Mouse (Mus musculus) fat pad, adult 2 months (tissue): ENCODE results near the gene Rrp1.
"Not testable (repeated sequence)": the region's sequence is repeated elsewhere in the genome, so short reads cannot be mapped to it uniquely, and the experiment has no call there.

Source experiments
- DNase-seq: peaks from one replicate; pipeline ENCODE4 v3.0.0-alpha.2; 2011; ENCODE audit warnings: low read depth, low spot score; ENCODE audit errors: extremely low read depth

Rrp1 gene

DNA sequence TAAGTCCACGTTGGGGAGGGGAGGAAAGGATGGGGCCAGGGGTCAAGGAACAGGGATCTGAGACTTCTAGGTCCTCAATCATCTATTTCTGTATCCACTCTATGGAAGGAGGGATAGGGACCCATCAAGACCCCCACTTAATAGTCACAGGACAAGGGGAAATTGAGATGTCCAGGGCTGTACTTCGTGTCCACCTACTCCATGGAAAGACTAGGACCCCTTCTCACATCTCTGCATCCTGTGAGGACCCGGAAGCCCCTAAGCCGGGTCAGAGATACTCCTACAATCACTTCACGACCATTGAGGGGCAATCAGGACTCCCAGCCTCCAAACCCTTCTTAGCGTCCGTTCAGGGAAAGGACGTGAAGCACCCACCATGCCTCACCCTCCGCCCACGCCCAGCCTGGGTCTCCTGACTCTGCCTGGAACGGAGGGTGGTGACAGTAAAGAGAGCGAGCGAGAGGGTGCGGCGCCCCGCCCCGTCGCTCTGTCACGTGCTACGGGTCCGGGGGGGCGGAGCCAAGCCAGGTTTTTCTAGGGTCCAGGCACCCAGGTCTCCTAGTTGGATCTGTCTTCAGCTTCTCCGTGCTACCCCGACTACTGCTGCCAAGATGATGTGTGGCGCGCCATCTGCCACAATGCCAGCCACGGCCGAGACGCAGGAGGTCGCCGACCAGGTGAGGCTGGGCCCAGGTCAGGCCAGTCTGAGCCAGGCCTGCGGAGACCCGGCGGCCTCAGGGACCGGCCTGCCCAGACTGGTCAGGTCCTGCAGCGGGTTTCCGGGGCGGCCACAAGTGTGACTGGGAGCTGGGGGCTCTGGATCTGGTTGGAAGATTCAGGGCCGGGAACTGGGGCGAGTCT lies 12.6 kb upstream of the Rrp1 start, which contains the start of gene Cstb:
Cstb (plus strand) TSS at position 489 of the 861 bp plus-strand sequence.
- DNase-seq: no peak

DNA sequence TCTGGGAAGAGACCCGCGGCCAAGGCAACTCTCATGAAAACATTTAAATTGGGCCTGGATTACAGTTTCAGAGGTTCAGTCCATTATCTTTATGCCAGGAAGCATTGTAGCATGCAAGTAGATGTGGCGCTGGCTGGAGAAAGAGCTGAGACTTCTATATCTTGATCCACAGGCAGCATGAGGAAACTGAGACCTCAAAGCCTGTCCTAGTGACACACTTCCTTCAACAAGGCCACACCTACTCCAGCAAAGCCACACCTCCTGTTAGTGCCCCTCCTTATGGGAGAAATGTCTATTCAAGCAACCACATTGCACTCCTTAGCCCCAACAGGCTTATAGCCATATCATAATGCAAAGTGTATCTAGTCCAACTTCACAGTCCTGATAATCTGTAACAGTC lies 9.8 kb upstream of the Rrp1 start:
- no peak for DNase-seq

DNA sequence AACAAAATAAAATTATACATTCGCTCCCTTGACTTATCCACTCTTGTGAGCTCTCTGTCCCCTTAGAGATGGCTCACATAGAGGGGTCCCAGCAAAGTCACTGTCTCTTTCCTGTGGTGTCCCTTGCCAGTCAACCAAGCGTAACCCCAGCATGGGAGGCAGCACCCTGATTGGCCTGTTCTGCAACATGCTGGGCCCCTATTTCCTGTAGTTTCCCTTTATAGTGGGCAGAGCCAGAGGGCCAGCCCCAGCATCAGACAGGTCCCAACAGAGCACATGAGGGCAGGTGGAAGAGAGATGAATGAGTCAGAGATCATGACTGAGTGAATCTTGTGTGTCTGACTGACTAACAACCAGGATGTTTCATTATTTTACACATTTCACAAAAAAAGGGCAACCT lies 8.1 kb upstream of the Rrp1 start:
- DNase-seq: no peak

DNA sequence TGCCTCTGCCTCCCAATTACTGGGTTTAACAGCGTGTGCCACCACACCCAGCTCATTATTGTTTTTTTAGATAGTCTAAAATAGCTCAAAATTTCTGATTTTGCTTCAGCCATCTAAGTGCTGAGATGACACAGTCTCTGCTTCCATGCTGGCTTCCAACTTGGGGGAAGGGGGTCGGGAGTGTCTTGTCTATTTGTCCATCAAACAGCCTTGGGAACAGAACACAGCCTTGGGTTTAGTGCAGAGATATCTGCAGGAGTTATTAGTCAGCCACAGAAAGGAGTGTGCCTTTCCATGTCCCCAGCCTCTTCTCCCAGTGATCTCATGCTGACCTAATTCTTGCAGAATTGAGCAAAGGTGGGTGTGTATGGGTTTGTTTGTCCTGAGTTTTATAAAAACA lies 5.9 kb upstream of the Rrp1 start:
- DNase-seq: no peak

DNA sequence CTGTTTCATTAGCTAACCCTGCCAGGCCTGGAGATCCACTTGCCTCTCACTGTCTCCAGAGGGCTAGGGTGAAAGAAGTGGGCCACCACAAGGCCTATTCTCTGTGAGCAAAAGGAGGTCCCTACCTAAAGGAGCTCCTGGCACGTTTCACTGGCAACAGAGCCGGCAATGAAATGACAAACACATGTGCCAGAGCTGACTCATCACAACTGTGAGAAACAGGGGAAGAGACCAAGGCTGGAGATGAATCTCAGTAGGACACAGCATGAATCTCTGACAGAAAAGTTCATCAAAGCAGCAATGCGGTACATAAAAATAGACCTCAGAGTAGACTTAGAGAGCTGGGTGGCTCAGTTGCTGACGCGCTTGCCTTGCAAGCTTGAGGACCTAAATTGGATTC lies 5.0 kb upstream of the Rrp1 start:
- no peak for DNase-seq

DNA sequence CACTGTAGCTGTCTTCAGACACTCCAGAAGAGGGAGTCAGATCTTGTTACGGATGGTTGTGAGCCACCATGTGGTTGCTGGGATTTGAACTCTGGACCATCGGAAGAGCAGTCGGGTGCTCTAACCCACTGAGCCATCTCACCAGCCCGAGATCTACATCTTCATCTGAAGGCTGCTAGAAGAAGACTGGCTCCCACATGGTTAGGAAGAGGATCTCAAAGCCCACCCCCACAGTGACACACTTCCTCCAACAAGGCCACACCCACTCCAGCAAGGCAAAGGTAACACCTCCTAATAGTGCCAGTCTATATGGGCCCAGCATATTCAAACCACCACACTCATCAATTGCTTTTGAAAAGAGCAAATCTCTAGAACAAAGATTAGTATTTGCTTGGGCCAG lies 2.1 kb upstream of the Rrp1 start:
- DNase-seq: not testable (repeated sequence)

DNA sequence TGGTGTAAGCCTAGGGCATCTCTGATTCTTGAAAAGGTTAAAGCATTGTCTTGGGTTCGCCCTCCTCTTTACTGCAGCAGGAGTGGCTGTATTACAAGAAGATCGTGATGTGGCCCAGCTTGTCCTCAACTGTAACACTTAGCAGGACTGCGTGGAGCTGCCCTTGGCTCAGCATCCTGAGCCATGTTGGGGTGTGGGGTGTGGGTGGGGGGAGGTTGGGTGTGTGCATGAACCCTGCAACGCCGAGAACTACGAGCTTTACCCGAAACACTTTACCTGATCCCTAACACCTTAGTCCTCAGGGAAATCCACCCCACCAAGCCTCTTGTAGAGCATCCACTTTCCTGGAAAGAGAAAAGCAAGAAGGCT lies 293 bp upstream of the Rrp1 start:
- DNase-seq: no peak

DNA sequence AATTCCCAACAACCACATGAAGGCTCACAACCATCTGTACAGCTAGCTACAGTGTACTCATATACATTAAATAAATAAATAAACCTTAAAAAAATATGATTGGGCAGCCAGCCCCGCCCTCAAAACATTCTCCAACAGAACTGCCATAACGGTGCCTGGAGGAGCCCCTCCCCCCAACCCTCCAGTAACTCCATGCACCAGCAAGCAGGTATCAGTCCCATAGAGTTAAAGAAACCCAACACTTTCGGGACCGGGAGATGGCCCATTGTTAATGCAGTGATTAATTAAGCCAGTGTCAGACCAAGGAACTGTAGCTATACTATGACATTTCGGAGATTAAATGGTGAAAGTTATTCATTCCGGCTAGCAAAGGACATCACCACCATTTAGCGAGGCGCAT lies 992 bp downstream of the Rrp1 start:
- no peak for DNase-seq

DNA sequence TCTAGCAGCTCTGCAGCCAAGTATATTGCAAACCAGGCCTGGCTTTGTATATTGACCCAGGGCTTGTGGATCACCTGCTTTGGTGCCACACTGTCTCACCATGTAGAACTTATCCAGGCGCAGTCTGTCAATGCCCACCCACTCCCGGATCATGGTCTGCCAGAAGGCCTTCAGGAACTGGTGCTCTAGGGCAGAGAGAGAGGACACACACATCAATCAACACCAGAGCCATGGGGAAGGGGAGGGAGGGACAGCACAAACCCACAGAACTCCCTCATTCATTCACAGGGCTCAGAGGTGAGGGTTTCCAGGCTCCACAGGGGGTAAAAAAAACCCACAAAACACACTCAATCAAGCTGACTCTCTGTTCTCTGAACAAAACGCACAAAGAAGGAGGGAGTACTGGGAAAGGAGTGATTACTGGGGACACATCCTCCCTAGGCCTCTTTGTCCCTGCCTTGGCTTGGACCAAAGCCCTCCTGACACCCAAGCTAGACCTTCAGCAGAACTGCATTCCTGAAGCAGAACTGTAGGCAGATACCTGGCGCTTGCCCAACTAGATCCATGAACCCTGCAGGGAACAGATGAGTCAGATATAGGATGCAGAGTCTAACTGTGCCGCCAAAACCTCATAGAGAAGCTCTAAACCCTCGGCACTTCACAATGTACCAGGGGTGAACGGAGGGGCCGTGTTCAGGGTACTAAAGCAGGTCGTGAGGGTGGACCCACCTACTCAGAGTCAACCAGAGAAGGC lies 3.6 kb downstream of the Rrp1 start:
- DNase-seq: no peak

DNA sequence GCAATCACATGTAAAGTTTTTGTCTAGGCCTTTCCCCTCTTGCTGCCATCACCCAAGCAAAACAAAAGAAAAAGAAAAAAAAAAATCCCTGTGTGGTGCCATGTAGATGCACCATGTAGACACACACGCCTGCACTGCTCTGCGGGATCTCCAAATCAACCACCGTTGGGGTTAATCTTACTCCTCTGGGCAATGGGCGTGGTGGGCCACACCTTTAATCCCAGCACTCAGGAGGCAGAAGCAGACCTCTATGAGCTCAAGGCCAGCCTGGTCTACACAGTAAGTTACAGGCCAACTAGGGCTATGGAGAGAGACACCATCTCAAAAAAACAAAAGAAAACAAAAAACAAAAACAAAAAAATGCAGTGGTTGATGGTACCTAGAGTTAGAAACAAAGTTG lies 5.7 kb downstream of the Rrp1 start:
- no peak for DNase-seq

DNA sequence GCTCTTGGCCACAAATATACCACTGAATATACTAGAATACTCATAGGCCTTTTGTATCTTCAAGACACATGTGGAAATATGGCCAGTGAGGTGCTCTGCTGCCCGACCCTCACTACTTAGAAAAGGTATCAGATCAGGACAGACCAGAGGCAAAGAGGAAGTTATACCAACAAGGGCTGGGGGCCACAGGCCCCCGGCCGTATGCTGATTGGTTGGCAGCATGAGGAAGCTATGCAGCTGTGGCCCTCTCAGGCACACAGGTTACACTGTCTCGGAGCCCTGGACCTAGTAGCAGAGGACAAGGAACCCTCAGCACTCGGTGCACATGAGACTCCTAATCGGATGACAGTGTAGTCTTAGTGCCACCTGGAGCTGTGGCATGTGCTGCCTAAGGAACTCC lies 6.7 kb downstream of the Rrp1 start:
- no peak for DNase-seq

DNA sequence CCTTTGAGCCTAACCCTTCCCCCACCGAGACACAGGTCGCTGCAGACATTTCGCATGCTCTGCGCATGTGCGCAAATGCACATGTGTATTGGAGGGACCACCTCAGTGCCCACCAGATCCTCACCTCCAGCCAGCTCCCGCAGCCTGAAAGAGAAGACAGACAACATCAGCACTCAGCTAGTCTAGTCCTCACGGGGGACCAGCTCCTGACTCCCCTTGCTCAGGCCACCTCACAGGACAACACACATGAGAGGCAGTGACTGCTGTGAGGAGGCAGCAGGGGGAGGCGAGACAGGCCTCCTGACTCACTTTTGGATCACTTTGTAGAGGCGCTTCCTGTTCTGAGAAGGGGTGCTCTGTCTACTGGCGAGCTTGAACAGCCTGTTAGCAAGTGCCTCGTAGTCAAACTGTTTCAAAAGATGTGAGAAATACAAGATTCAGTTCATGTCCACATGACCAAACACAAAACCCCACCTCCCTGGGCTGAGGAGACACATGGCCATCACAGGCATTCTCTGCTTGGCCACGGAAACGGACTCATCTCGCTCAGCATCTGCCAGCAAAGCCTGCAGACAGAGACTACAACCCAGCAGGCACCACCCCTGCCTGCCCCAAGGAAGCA lies 10.4 kb downstream of the Rrp1 start:
- DNase-seq: no peak

DNA sequence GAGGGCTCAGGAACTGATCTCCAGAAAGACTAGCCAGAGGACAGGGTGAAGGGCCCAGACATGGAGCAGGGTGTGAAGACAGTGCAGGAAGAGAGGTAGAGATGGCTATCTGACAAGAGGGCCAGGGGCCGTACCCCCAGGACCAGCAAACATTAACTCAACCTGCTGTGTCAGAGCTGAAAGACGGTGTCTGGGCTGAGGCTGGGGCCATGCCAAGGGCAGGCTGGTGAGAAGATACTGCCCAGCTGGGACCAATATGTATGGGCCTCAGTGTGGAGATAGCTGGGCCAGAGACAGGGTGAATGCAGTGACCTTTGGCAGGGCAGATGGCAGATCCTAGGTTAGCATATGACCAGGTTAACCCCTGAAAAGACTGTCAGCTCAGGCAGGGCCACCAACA lies 11.7 kb downstream of the Rrp1 start:
- DNase-seq: no peak

DNA sequence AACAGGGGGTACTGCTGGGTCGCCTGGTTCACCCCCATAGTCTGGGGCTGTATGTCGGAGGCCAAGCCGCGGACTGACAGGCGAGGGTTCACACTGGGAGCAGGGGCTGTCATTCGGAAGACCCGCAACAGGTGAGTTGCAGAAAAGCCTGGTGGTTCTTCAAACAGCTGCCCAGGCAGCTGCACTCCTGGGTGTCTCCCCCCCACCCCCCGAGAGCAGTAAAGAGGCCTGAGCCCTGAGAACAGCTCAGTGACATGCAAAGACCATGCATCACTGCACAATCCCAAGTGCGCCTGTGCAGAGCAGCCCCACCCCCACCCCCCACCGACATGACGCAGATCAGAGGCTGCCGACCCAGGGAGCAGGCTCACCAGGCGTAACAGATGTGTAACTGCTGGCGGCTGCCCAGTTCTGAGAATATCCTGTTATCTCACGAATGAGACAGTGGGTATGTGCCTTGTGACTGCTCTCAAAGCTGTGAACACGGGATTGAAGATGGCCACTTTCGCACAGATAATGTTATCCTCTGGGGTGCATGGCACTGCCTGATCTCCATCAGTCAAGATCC lies 13.7 kb downstream of the Rrp1 start:
- DNase-seq: no peak

DNA sequence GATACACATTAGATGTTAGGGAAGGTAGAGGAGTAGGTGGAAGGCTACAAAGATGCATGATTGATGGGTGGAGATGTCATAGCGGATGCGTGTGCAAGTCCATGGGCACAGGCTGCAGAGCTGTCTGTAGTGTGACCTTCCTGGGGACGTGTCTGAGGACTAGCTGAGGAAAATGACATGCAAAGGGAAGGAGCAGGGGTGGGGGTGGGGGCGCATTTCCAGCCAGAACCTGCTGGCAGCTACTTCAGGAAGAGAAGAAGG lies 16.3 kb downstream of the Rrp1 start:
- no peak for DNase-seq

DNA sequence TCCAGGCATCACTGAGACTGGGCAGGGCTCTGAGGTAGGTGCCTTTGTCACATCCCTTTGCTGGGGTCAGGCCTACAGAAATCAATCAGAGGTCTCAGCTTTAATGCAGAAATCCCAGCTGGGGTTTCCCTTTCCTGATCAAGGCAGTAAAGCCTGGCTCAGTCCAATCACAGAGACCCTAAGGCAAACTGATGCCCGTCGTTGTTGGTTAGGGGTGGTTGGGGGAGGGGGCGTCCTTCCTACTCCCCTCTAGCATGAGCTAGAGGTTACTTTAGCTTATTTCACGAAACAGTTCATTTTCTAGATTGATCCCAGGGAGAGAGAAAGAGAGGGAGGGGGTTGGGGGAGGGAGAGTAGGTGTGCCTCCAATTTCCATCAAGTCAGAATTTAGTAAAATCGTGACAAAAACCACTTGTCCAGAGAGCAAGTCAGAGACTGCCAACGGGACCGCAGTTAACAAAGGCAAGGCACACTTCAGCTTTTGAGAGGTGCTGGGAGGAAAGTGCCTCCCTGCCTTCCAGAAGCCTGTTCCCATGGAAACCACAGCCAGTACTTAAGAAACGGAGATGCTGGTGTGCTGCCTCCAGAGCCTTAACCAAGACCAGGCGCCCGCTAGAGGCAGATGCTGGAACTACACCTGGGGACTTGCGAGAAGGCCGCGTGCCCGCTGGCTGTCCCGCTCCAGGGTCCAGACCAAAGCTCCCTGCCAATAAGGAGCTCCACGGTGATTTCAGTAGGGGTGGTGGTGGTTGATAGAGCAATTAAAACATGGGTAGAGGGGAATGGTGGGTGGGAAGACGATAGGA lies 16.8 kb downstream of the Rrp1 start:
- DNase-seq: no peak

DNA sequence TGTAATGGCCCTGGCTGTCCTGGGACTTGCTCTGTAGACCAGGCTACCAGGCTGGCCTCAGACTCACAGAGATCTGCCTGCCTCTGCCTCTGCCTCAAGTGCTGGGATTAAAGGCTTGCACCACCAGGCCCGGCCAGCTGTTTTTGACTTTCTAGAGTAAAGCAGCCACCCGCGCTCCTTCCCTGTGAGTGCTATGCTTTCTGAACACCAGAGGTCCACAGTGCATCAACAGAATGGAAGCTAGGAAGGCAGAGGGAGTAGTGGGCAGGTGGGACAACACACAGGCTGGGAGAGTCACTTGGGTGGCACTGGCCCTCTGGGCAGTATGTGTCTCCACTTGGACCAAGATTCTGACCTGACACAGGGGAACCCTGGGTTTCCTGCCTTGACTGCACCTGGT lies 17.5 kb downstream of the Rrp1 start:
- DNase-seq: no peak

DNA sequence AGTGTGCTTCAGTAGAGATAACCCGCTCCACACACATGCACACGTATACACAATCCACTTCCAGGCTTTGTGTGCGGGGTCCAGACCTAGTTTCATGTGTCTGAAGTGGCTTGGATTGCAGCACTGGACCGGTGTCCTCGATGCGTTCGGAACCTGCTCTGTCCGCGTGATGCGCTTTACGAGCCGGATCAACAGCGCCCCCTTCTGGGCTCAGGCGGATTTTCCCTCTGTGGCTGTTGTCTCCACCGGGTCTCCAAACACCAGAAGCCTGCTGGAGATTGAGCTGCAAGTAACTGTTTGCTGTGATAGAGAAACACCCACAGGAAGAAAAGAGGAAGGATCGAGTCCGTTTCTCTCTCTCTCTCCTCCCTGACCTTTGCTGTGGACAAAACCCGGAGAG lies 20.8 kb downstream of the Rrp1 start:
- DNase-seq: no peak

DNA sequence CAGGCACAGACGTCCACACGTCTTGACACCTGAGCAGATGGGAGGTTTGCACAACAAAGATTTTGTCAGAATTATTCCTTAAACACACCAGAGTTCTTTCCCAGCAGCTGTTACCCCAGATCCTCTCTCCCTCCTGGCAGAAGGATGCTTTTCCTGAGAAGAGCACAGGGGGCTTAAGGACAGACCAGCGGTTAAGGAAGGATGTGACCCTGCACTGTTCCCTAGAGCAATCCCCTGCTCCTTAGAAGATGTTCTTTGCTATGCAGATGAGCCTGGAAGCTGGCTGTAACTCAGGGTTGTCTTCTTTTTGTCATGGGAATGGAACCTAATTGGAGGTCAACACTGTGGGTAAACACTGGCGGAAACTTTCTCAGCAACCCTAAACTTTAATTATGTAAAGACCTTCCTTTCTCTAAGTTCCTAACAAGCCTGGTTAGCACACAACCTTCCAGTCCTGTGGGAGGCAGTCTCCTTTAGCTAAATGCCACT lies 21.8 kb downstream of the Rrp1 start:
- no peak for DNase-seq

DNA sequence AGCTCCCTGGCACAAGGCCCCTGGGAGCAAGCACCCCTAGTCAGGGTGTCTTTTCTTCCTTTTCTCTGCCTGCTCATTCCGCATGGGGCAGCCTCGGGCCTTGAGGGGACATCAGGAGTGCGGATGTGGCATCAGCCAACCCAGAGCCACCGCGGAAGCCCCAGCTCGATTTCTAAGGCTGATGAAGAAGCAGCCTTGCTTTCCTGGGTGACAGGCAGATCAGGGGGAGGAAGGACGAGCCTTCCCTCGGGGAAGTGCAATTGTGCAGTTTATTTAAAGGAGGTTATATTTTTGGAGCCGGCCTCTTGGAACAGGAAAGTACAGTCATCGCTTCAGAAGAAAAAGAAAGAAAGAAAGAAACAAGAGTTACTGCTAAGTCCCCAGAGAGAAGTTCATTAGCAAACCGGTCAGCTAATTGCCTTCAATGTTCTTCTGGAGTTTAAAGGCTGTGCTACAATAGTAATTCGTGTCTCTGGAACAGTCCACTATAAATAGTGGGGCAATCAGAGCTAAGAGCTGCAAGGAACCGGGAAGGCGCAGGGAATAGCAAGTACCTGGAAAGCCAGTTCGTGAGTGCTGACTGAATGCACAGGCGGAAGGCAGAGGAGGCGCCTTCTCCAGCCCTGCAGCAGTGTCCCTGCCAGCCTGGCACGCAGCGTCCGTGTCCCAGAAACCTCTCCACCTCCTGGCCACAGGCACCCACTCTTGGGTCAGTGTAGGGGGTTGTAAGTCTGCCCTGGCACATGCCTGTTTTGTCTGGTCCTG lies 24.4 kb downstream of the Rrp1 start:
- DNase-seq: peak; percentile 45
